Mouse (Mus musculus) hindbrain, embryonic 13.5 days (tissue): Measurements from ENCODE around the gene Fam90a1a. TPM values are rescaled to one million over a fixed set of nuclear protein-coding genes. Genes with fewer than 3 reads are reported as not detected.

ENCODE experiments used
- ATAC-seq: fragments of 200-750 bp; cut with Nextera tagmentation; 2 replicates; pipeline ENCODE4 v1.8.0; 2017; ENCODE audit warnings: moderate TSS enrichment; ENCODE audit not compliant: low FRiP score
- H3K27ac ChIP-seq: fragments of 300-500 bp; sonication (generic); 2 replicates; pipeline ENCODE4 v1.5.1; 2015; ENCODE audit warnings: inconsistent platforms, mild to moderate bottlenecking, moderate library complexity
- H3K27me3 ChIP-seq: fragments of 300-500 bp; sonication (generic); 2 replicates; pipeline ENCODE4 v1.6.1; 2015; ENCODE audit warnings: mild to moderate bottlenecking, inconsistent platforms
- H3K36me3 ChIP-seq: fragments of 300-500 bp; sonication (generic); 2 replicates; pipeline ENCODE4 v1.6.1; 2015; ENCODE audit warnings: mild to moderate bottlenecking, inconsistent platforms
- H3K4me1 ChIP-seq: fragments of 300-500 bp; sonication (generic); replicated peaks from 2 replicates; pipeline ENCODE4 v1.6.1; 2015; ENCODE audit warnings: inconsistent platforms
- H3K4me2 ChIP-seq: fragments of 300-500 bp; sonication (generic); 2 replicates; pipeline ENCODE4 v1.6.1; 2015; ENCODE audit warnings: inconsistent platforms, mild to moderate bottlenecking, moderate library complexity
- H3K4me3 ChIP-seq: fragments of 300-500 bp; sonication (generic); 2 replicates; pipeline ENCODE4 v1.5.1; 2015; ENCODE audit warnings: mild to moderate bottlenecking, inconsistent platforms
- H3K9ac ChIP-seq: fragments of 300-500 bp; sonication (generic); 2 replicates; pipeline ENCODE4 v1.6.1; 2015; ENCODE audit warnings: mild to moderate bottlenecking, inconsistent platforms
- H3K9me3 ChIP-seq: fragments of 300-500 bp; sonication (generic); 2 replicates; pipeline ENCODE4 v1.6.1; 2016; ENCODE audit warnings: inconsistent platforms
- WGBS: fragments of 180-500 bp; shearing (Covaris S2); methylation state at CpG from one replicate; pipeline ENCODE4 v1.1.7; 2015; 5-methylcytosine and 5-hydroxymethylcytosine counted together
- polyA plus RNA-seq: library from polyadenylated mRNA; unstranded; fragments of >200 nt; fragmentation: Nextera tagmentation; extraction: Ambion mirVana; gene quantifications from 2 replicates; pipeline ENCODE4 v1.2.1, GENCODE M21; 2015

Gene Fam90a1a
- polyA plus RNA-seq, 1 experiment from 2014 or later = not detected

- Histone ChIP-seq H3K4me2 (no peak overlapping the region), H3K27ac (no peak overlapping the region), H3K4me3 (no peak overlapping the region), H3K27me3 (no peaks in the 10 kb centered on the region), H3K9me3 (no peaks in the 10 kb centered on the region), H3K4me1 (no peaks in the 10 kb centered on the region), H3K36me3 (no peaks in the 10 kb centered on the region), H3K9ac (no peak overlapping the region)
- 67% methylated on average over 4 of the region's 4 CpGs for WGBS
- no peak for ATAC-seq
Measured at GRCm38 (mm10) chr8:21978193-21978592, 19.7 kb downstream of the Fam90a1a start.

GRCm38 (mm10) chr8:21981664-21982337 is 23.3 kb downstream of the Fam90a1a start:
- ATAC-seq = peak; percentile 81
- no peak overlapping the region for H3K4me2 ChIP-seq
- no peak overlapping the region for H3K4me3 ChIP-seq
- no peaks in the 10 kb centered on the region for H3K4me1 ChIP-seq
- no peak overlapping the region for H3K27ac ChIP-seq
- WGBS = 49% methylated on average over 8 of the region's 8 CpGs
- H3K9me3 ChIP-seq = no peaks in the 10 kb centered on the region
- no peak overlapping the region for H3K9ac ChIP-seq
- H3K36me3 ChIP-seq = no peaks in the 10 kb centered on the region
- no peaks in the 10 kb centered on the region for H3K27me3 ChIP-seq

- Histone ChIP-seq H3K9me3 (no peaks in the 10 kb centered on the region), H3K4me1 (no peaks in the 10 kb centered on the region), H3K9ac (no peak overlapping the region), H3K36me3 (peaks cover 3% of the 10 kb centered on the region; the same call in 1 of the 2 replicates), H3K4me2 (no peak overlapping the region), H3K27me3 (no peaks in the 10 kb centered on the region), H3K4me3 (no peak overlapping the region), H3K27ac (no peak overlapping the region)
- WGBS = 31% methylated on average over 6 of the region's 6 CpGs
- peak; percentile 83 for ATAC-seq
Measured at GRCm38 (mm10) chr8:21992184-21992583, 33.7 kb downstream of the Fam90a1a start.

GRCm38 (mm10) chr8:21995181-21995580 is 36.7 kb downstream of the Fam90a1a start:
- H3K9me3 ChIP-seq = no peaks in the 10 kb centered on the region
- H3K4me2 ChIP-seq = no peak overlapping the region
- H3K9ac ChIP-seq = no peak overlapping the region
- no peaks in the 10 kb centered on the region for H3K4me1 ChIP-seq
- no peaks in the 10 kb centered on the region for H3K27me3 ChIP-seq
- no peak overlapping the region for H3K4me3 ChIP-seq
- H3K27ac ChIP-seq = no peak overlapping the region
- WGBS = 54% methylated on average over 3 of the region's 3 CpGs
- ATAC-seq = no peak
- peaks cover 4% of the 10 kb centered on the region; the same call in 1 of the 2 replicates for H3K36me3 ChIP-seq

GRCm38 (mm10) chr8:22004750-22005522 is 46.4 kb downstream of the Fam90a1a start:
- 90% methylated on average over 14 of the region's 14 CpGs for WGBS
- no peak overlapping the region for H3K4me3 ChIP-seq
- no peaks in the 10 kb centered on the region for H3K4me1 ChIP-seq
- no peaks in the 10 kb centered on the region for H3K36me3 ChIP-seq
- no peak overlapping the region for H3K9ac ChIP-seq
- no peaks in the 10 kb centered on the region for H3K27me3 ChIP-seq
- no peaks in the 10 kb centered on the region for H3K9me3 ChIP-seq
- no peak overlapping the region for H3K4me2 ChIP-seq
- ATAC-seq = no peak
- no peak overlapping the region for H3K27ac ChIP-seq

GRCm38 (mm10) chr8:22006423-22006822 is 47.9 kb downstream of the Fam90a1a start:
- Histone ChIP-seq H3K9ac (no peak overlapping the region), H3K4me1 (no peaks in the 10 kb centered on the region), H3K27me3 (no peaks in the 10 kb centered on the region), H3K9me3 (no peaks in the 10 kb centered on the region), H3K4me2 (no peak overlapping the region), H3K36me3 (peaks cover 3% of the 10 kb centered on the region; the same call in 1 of the 2 replicates), H3K4me3 (no peak overlapping the region), H3K27ac (no peak overlapping the region)
- WGBS = 87% methylated on average over 6 of the region's 6 CpGs
- ATAC-seq = no peak

GRCm38 (mm10) chr8:22009403-22009802 is 50.9 kb downstream of the Fam90a1a start:
- Histone ChIP-seq H3K9ac (no peak overlapping the region), H3K4me3 (no peak overlapping the region), H3K9me3 (no peaks in the 10 kb centered on the region), H3K27ac (no peak overlapping the region), H3K36me3 (peaks cover 7% of the 10 kb centered on the region; the same call in 1 of the 2 replicates), H3K4me1 (no peaks in the 10 kb centered on the region), H3K27me3 (no peaks in the 10 kb centered on the region), H3K4me2 (no peak overlapping the region)
- 67% methylated on average over 3 of the region's 3 CpGs for WGBS
- ATAC-seq = no peak

- Histone ChIP-seq H3K4me1 (no peaks in the 10 kb centered on the region), H3K36me3 (peaks cover 7% of the 10 kb centered on the region; the same call in 1 of the 2 replicates), H3K27ac (no peak overlapping the region), H3K4me3 (no peak overlapping the region), H3K27me3 (no peaks in the 10 kb centered on the region), H3K4me2 (no peak overlapping the region), H3K9me3 (no peaks in the 10 kb centered on the region), H3K9ac (no peak overlapping the region)
- 88% methylated on average over 24 of the region's 24 CpGs for WGBS
- ATAC-seq = no peak; the same call in 1 of the 2 replicates
Measured at GRCm38 (mm10) chr8:22013034-22013707, 54.7 kb downstream of the Fam90a1a start.

Other genes starting within 250 kb of the Fam90a1a start
- not detected in 2 replicates for gene Defa24, start 224.2 kb upstream of the Fam90a1a start, polyA plus RNA-seq
- not detected in 2 replicates for gene Defb50, start 135.2 kb upstream of the Fam90a1a start, polyA plus RNA-seq
- gene Defb2, start 118.8 kb upstream of the Fam90a1a start, polyA plus RNA-seq = not detected in 2 replicates
- 1.5 TPM in 1 of 2 replicates, not detected in the other for gene Defb10, start 99.8 kb upstream of the Fam90a1a start, polyA plus RNA-seq
- 1.1 and 1.9 TPM in 2 replicates for gene Defb9, start 73.3 kb upstream of the Fam90a1a start, polyA plus RNA-seq
- 19.4 and 28.5 TPM in 2 replicates for gene Defb11, start 52.3 kb upstream of the Fam90a1a start, polyA plus RNA-seq
- not detected in 2 replicates for gene Defb15, start 26.0 kb upstream of the Fam90a1a start, polyA plus RNA-seq
- gene Defb35, start 20.4 kb upstream of the Fam90a1a start, polyA plus RNA-seq = not detected in 2 replicates
- not detected in 2 replicates for gene Defb13, start 12.0 kb upstream of the Fam90a1a start, polyA plus RNA-seq
- gene Ccdc70, start 11.1 kb downstream of the Fam90a1a start, polyA plus RNA-seq = not detected in 2 replicates
- 1.6 and 1.7 TPM in 2 replicates for gene Atp7b, start 101.6 kb downstream of the Fam90a1a start, polyA plus RNA-seq
- 33.8 and 37.2 TPM in 2 replicates for gene Alg11, start 102.0 kb downstream of the Fam90a1a start, polyA plus RNA-seq
- gene Nek5, start 166.3 kb downstream of the Fam90a1a start, polyA plus RNA-seq = 0.56 and 1.3 TPM in 2 replicates
- 9.5 and 10.4 TPM in 2 replicates for gene Nek3, start 207.7 kb downstream of the Fam90a1a start, polyA plus RNA-seq
- gene Ckap2, start 227.1 kb downstream of the Fam90a1a start, polyA plus RNA-seq = 16.9 and 19.1 TPM in 2 replicates
- 42.1 and 42.3 TPM in 2 replicates for gene Vps36, start 234.1 kb downstream of the Fam90a1a start, polyA plus RNA-seq